Mouse (Mus musculus) small intestine, adult 2 months (tissue): ENCODE results near the gene Gm10134.

ENCODE experiments used
- CTCF ChIP-seq: fragments of 200-500 bp; IDR thresholded peaks from 2 replicates; pipeline ENCODE4 v1.5.1; 2012; ENCODE audit warnings: low read depth, mild to moderate bottlenecking, control low read depth, inconsistent platforms, low read length, moderate library complexity, mixed read lengths; ENCODE audit not compliant: insufficient replicate concordance, insufficient read length; ENCODE audit errors: extremely low read depth
- POLR2A ChIP-seq: fragments of 200-500 bp; IDR thresholded peaks from 2 replicates; pipeline ENCODE4 v1.6.1; 2012; ENCODE audit warnings: low read depth, mild to moderate bottlenecking, control low read depth, inconsistent platforms, low read length, moderate library complexity

DNA sequence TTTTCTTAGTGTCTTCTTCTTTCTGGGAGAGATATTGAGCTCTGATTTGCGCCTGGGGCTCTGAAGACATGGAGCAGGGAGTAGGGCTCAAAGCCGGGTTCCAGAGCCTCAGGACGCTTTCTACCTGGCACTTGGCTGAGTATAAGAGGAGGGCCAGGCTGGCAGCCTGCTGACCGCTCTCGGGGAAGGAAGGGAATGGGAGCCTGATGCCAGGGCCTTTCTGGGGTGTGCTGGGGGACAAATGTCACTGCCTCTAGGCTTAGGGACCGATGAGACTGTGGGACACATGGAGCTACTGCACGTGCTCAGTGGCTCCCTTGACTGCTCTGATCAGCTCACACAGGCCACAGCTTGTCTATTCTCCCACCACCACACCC lies 22.4 kb downstream of the Gm10134 start:
- TF ChIP-seq CTCF (no peak), POLR2A (no peak)
